Mouse (Mus musculus) liver, postnatal 0 days (tissue): ENCODE data around the gene Pkn3.

Experiments
- CTCF ChIP-seq: sonication (generic); IDR thresholded peaks from 2 replicates; pipeline ENCODE4 v1.5.1; 2016; ENCODE audit warnings: antibody characterized with exemption, low read depth
- EP300 ChIP-seq: IDR thresholded peaks from 2 replicates; pipeline ENCODE4 v1.6.1; 2016; ENCODE audit warnings: antibody characterized with exemption, low read depth, mild to moderate bottlenecking

DNA sequence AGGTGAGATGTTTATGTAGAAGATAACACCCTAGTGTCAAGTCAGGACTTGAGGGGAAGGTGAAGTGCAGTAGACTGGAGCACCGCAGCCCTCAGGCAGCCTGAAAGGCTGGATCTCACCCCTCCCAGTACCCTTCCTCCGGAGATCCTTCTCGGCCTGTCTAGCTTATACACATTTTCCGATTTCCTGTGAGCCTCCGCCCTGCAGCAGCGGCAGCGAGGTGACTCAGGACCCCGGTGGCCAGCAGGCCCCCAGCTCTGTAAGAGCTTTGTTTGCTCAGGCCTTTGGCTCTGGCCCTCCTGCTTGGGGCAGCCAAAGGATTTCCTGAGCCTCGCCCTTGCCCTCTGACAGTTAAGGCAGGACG, 847 bp downstream of the Pkn3 start:
- TF ChIP-seq CTCF (no peak), EP300 (no peak)
